Mouse (Mus musculus) ovary, adult 2 months (tissue): Measurements from ENCODE around the gene Cacng3. TPM values are rescaled to one million over a fixed set of nuclear protein-coding genes. Genes with fewer than 3 reads are reported as not detected.

Experiments used
- polyA plus RNA-seq: library from polyadenylated mRNA; depleted of rRNA; stranded (reverse); fragments of >200 nt; gene quantifications from 2 replicates; pipeline ENCODE4 v1.2.3, GENCODE M21; 2012; rRNA removed

The Cacng3 gene
- polyA plus RNA-seq, result not detected in 2 replicates

GRCm38 (mm10) chr7:122670442-122670872, at the start of gene Cacng3:
Gene Cacng3, plus strand, starts transcription at chr7:122670492.

